Mouse (Mus musculus): ENCODE data around the gene Igf2bp2. TPM values are rescaled to one million over a fixed set of nuclear protein-coding genes. Genes with fewer than 3 reads are reported as not detected.
A peak's percentile ranks its signal among the peaks of the same experiment; 100 is the strongest.

Gene Igf2bp2
- 103 and 106 TPM in 2 replicates for polyA plus RNA-seq (2015; fragmentation: Nextera tagmentation; extraction: Ambion mirVana)

- Histone ChIP-seq H3K36me3 (ENCODE audit: control insufficient read depth, insufficient read depth, low read length) (no peaks in the 10 kb centered on the region), H3K4me1 (ENCODE audit: control insufficient read depth, insufficient read depth, low read length) (0 out of 2 replicates have a peak, but pooled peaks cover 6% of the 10 kb centered on the region), H3K9me3 (replicated peaks; ENCODE audit: control insufficient read depth, low read length) (no peaks in the 10 kb centered on the region), H3K27me3 (ENCODE audit: control insufficient read depth, insufficient read depth, low read length) (no peaks in the 10 kb centered on the region), H3K4me2 (ENCODE audit: low read depth, low read length) (peak within 1 kb of the TSS; percentile 84), H3K4me3 (replicated peaks; ENCODE audit: low read length) (peak within 1 kb of the TSS; percentile 98), H3K27ac (ENCODE audit: low read length) (peak within 1 kb of the TSS; percentile 92), H3K9ac (ENCODE audit: low read length) (peak within 1 kb of the TSS; percentile 99)
- ATAC-seq (ENCODE audit: insufficient read depth, low FRiP score): peak; percentile 91
- under 1% methylated on average over 123 of the region's 131 CpGs for WGBS
Observed at GRCm38 (mm10) chr16:22162512-22163455, at the start of gene Igf2bp2. Igf2bp2 (minus strand) TSS chr16:22163299.

- no peaks in the 10 kb centered on the region for H3K27me3 ChIP-seq (ENCODE audit: control insufficient read depth, insufficient read depth, low read length)
- H3K4me1 ChIP-seq (ENCODE audit: control insufficient read depth, insufficient read depth, low read length): no peaks in the 10 kb centered on the region
- no peak overlapping the region for H3K9ac ChIP-seq (ENCODE audit: low read length)
- 87% methylated on average over 1 of the region's 1 CpGs for WGBS
- ATAC-seq (ENCODE audit: insufficient read depth, low FRiP score): no peak
- H3K27ac ChIP-seq (ENCODE audit: low read length): no peak overlapping the region
- no peak overlapping the region for H3K4me2 ChIP-seq (ENCODE audit: low read depth, low read length)
- no peak overlapping the region for H3K4me3 ChIP-seq (replicated peaks; ENCODE audit: low read length)
- no peaks in the 10 kb centered on the region for H3K9me3 ChIP-seq (replicated peaks; ENCODE audit: control insufficient read depth, low read length)
- no peaks in the 10 kb centered on the region for H3K36me3 ChIP-seq (ENCODE audit: control insufficient read depth, insufficient read depth, low read length)
Observed at GRCm38 (mm10) chr16:22203501-22203900, 40.4 kb upstream of the Igf2bp2 start.

GRCm38 (mm10) chr16:22201858-22202257 lies 38.8 kb upstream of the Igf2bp2 start:
- no peaks in the 10 kb centered on the region for H3K9me3 ChIP-seq (replicated peaks; ENCODE audit: control insufficient read depth, low read length)
- no peaks in the 10 kb centered on the region for H3K36me3 ChIP-seq (ENCODE audit: control insufficient read depth, insufficient read depth, low read length)
- WGBS: 53% methylated on average over 3 of the region's 3 CpGs
- no peak overlapping the region for H3K4me2 ChIP-seq (ENCODE audit: low read depth, low read length)
- H3K4me3 ChIP-seq (replicated peaks; ENCODE audit: low read length): no peak overlapping the region
- no peak for ATAC-seq (ENCODE audit: insufficient read depth, low FRiP score)
- no peak overlapping the region for H3K9ac ChIP-seq (ENCODE audit: low read length)
- no peaks in the 10 kb centered on the region for H3K27me3 ChIP-seq (ENCODE audit: control insufficient read depth, insufficient read depth, low read length)
- no peak overlapping the region for H3K27ac ChIP-seq (ENCODE audit: low read length)
- H3K4me1 ChIP-seq (ENCODE audit: control insufficient read depth, insufficient read depth, low read length): no peaks in the 10 kb centered on the region

GRCm38 (mm10) chr16:22200476-22200875 lies 37.4 kb upstream of the Igf2bp2 start:
- no peaks in the 10 kb centered on the region for H3K27me3 ChIP-seq (ENCODE audit: control insufficient read depth, insufficient read depth, low read length)
- no peak overlapping the region for H3K9ac ChIP-seq (ENCODE audit: low read length)
- no peak overlapping the region for H3K27ac ChIP-seq (ENCODE audit: low read length)
- H3K36me3 ChIP-seq (ENCODE audit: control insufficient read depth, insufficient read depth, low read length): no peaks in the 10 kb centered on the region
- H3K9me3 ChIP-seq (replicated peaks; ENCODE audit: control insufficient read depth, low read length): no peaks in the 10 kb centered on the region
- no peak for ATAC-seq (ENCODE audit: insufficient read depth, low FRiP score)
- H3K4me1 ChIP-seq (ENCODE audit: control insufficient read depth, insufficient read depth, low read length): no peaks in the 10 kb centered on the region
- H3K4me2 ChIP-seq (ENCODE audit: low read depth, low read length): no peak overlapping the region
- 72% methylated on average over 1 of the region's 1 CpGs for WGBS
- no peak overlapping the region for H3K4me3 ChIP-seq (replicated peaks; ENCODE audit: low read length)

- Histone ChIP-seq H3K4me2 (ENCODE audit: low read depth, low read length) (no peak overlapping the region), H3K27ac (ENCODE audit: low read length) (no peak overlapping the region), H3K27me3 (ENCODE audit: control insufficient read depth, insufficient read depth, low read length) (no peaks in the 10 kb centered on the region), H3K9ac (ENCODE audit: low read length) (no peak overlapping the region), H3K4me3 (replicated peaks; ENCODE audit: low read length) (no peak overlapping the region), H3K4me1 (ENCODE audit: control insufficient read depth, insufficient read depth, low read length) (no peaks in the 10 kb centered on the region), H3K36me3 (ENCODE audit: control insufficient read depth, insufficient read depth, low read length) (no peaks in the 10 kb centered on the region), H3K9me3 (replicated peaks; ENCODE audit: control insufficient read depth, low read length) (no peaks in the 10 kb centered on the region)
- ATAC-seq (ENCODE audit: insufficient read depth, low FRiP score): no peak
- 78% methylated on average over 12 of the region's 12 CpGs for WGBS
Observed at GRCm38 (mm10) chr16:22187366-22187765, 24.3 kb upstream of the Igf2bp2 start.

GRCm38 (mm10) chr16:22185411-22185810 lies 22.3 kb upstream of the Igf2bp2 start:
- Histone ChIP-seq H3K4me3 (replicated peaks; ENCODE audit: low read length) (no peak overlapping the region), H3K9me3 (replicated peaks; ENCODE audit: control insufficient read depth, low read length) (no peaks in the 10 kb centered on the region), H3K27me3 (ENCODE audit: control insufficient read depth, insufficient read depth, low read length) (no peaks in the 10 kb centered on the region), H3K27ac (ENCODE audit: low read length) (no peak overlapping the region), H3K36me3 (ENCODE audit: control insufficient read depth, insufficient read depth, low read length) (no peaks in the 10 kb centered on the region), H3K4me2 (ENCODE audit: low read depth, low read length) (no peak overlapping the region), H3K9ac (ENCODE audit: low read length) (no peak overlapping the region), H3K4me1 (ENCODE audit: control insufficient read depth, insufficient read depth, low read length) (no peaks in the 10 kb centered on the region)
- 78% methylated on average over 3 of the region's 3 CpGs for WGBS
- ATAC-seq (ENCODE audit: insufficient read depth, low FRiP score): no peak

GRCm38 (mm10) chr16:22184113-22184512 lies 21.0 kb upstream of the Igf2bp2 start:
- Histone ChIP-seq H3K9me3 (replicated peaks; ENCODE audit: control insufficient read depth, low read length) (no peaks in the 10 kb centered on the region), H3K4me3 (replicated peaks; ENCODE audit: low read length) (no peak overlapping the region), H3K9ac (ENCODE audit: low read length) (no peak overlapping the region), H3K4me1 (ENCODE audit: control insufficient read depth, insufficient read depth, low read length) (no peaks in the 10 kb centered on the region), H3K27me3 (ENCODE audit: control insufficient read depth, insufficient read depth, low read length) (no peaks in the 10 kb centered on the region), H3K4me2 (ENCODE audit: low read depth, low read length) (no peak overlapping the region), H3K27ac (ENCODE audit: low read length) (no peak overlapping the region), H3K36me3 (ENCODE audit: control insufficient read depth, insufficient read depth, low read length) (no peaks in the 10 kb centered on the region)
- 98% methylated on average over 5 of the region's 5 CpGs for WGBS
- no peak for ATAC-seq (ENCODE audit: insufficient read depth, low FRiP score)

GRCm38 (mm10) chr16:22182286-22182685 lies 19.2 kb upstream of the Igf2bp2 start:
- no peak for ATAC-seq (ENCODE audit: insufficient read depth, low FRiP score)
- H3K27me3 ChIP-seq (ENCODE audit: control insufficient read depth, insufficient read depth, low read length): no peaks in the 10 kb centered on the region
- no peak overlapping the region for H3K27ac ChIP-seq (ENCODE audit: low read length)
- no peaks in the 10 kb centered on the region for H3K9me3 ChIP-seq (replicated peaks; ENCODE audit: control insufficient read depth, low read length)
- no peak overlapping the region for H3K4me3 ChIP-seq (replicated peaks; ENCODE audit: low read length)
- H3K4me1 ChIP-seq (ENCODE audit: control insufficient read depth, insufficient read depth, low read length): no peaks in the 10 kb centered on the region; the same call in 1 of the 2 replicates
- H3K9ac ChIP-seq (ENCODE audit: low read length): no peak overlapping the region
- H3K36me3 ChIP-seq (ENCODE audit: control insufficient read depth, insufficient read depth, low read length): no peaks in the 10 kb centered on the region
- H3K4me2 ChIP-seq (ENCODE audit: low read depth, low read length): no peak overlapping the region
- WGBS: 80% methylated on average over 4 of the region's 4 CpGs

GRCm38 (mm10) chr16:22178793-22179192 lies 15.7 kb upstream of the Igf2bp2 start:
- no peaks in the 10 kb centered on the region for H3K27me3 ChIP-seq (ENCODE audit: control insufficient read depth, insufficient read depth, low read length)
- H3K4me1 ChIP-seq (ENCODE audit: control insufficient read depth, insufficient read depth, low read length): no peaks in the 10 kb centered on the region; the same call in 1 of the 2 replicates
- no peaks in the 10 kb centered on the region for H3K9me3 ChIP-seq (replicated peaks; ENCODE audit: control insufficient read depth, low read length)
- H3K4me2 ChIP-seq (ENCODE audit: low read depth, low read length): no peak overlapping the region
- no peak overlapping the region for H3K9ac ChIP-seq (ENCODE audit: low read length)
- H3K27ac ChIP-seq (ENCODE audit: low read length): no peak overlapping the region
- no peak overlapping the region for H3K4me3 ChIP-seq (replicated peaks; ENCODE audit: low read length)
- no peak for ATAC-seq (ENCODE audit: insufficient read depth, low FRiP score)
- H3K36me3 ChIP-seq (ENCODE audit: control insufficient read depth, insufficient read depth, low read length): no peaks in the 10 kb centered on the region
- WGBS: 65% methylated on average over 3 of the region's 3 CpGs
